Mouse (Mus musculus) MEL (cell line): ENCODE data around the gene Myt1l. TPM values are rescaled to one million over a fixed set of nuclear protein-coding genes. Genes with fewer than 3 reads are reported as not detected.

Experiments used
- DNase-seq: peaks from one replicate; pipeline ENCODE4 v3.0.0; 2011; ENCODE audit warnings: low read depth, low spot score
- H3K27ac ChIP-seq: 2 replicates; pipeline ENCODE4 v1.5.1; 2012; ENCODE audit warnings: low read depth, mild to moderate bottlenecking, control low read depth, low read length, moderate library complexity; ENCODE audit not compliant: control insufficient read depth
- H3K27me3 ChIP-seq, 2 experiments: fragments of 150-350 bp in 1 of 2; sonication (generic) in 1 of 2; 2 replicates each; pipeline ENCODE4 v1.6.1; 2012; ENCODE audit warnings: low read length in 2 of 2, mild to moderate bottlenecking in 2 of 2, improper control_type of control experiment in 1 of 2, moderate library complexity in 1 of 2; ENCODE audit not compliant: insufficient read depth in 2 of 2, control insufficient read depth in 1 of 2
- H3K36me3 ChIP-seq, 2 experiments: 2 replicates each; pipeline ENCODE4 v1.6.1; 2012 to 2014; ENCODE audit warnings: low read length in 2 of 2, improper control_type of control experiment in 1 of 2, inconsistent platforms in 1 of 2, mild to moderate bottlenecking in 1 of 2; ENCODE audit not compliant: insufficient read depth in 2 of 2, control insufficient read depth in 1 of 2
- H3K4me1 ChIP-seq, 2 experiments: fragments of 150-350 bp in 1 of 2; sonication (generic) in 1 of 2; 2 replicates each; pipeline ENCODE4 v1.6.1; 2012; ENCODE audit warnings: low read length in 2 of 2, improper control_type of control experiment in 1 of 2, mild to moderate bottlenecking in 1 of 2; ENCODE audit not compliant: insufficient read depth in 2 of 2, control insufficient read depth in 1 of 2
- H3K4me3 ChIP-seq, 2 experiments: fragments of 150-350 bp in 1 of 2; sonication (generic) in 1 of 2; 2 replicates each; pipeline ENCODE4 v1.5.1; 2012; ENCODE audit warnings: low read depth in 2 of 2, low read length in 2 of 2, mild to moderate bottlenecking in 2 of 2, moderate library complexity in 2 of 2, control low read depth in 1 of 2, improper control_type of control experiment in 1 of 2; ENCODE audit not compliant: control insufficient read depth in 1 of 2, insufficient read depth in 1 of 2
- H3K79me2 ChIP-seq: 2 replicates; pipeline ENCODE4 v1.6.1; 2012; ENCODE audit warnings: mild to moderate bottlenecking, low read length, moderate library complexity; ENCODE audit not compliant: control insufficient read depth, poor library complexity, insufficient read depth
- H3K9ac ChIP-seq: 2 replicates; pipeline ENCODE4 v1.6.1; 2012; ENCODE audit warnings: low read depth, mild to moderate bottlenecking, control low read depth, low read length, moderate library complexity; ENCODE audit not compliant: control insufficient read depth, poor library complexity, severe bottlenecking
- H3K9me3 ChIP-seq: fragments of 150-350 bp; sonication (generic); replicated peaks from 2 replicates; pipeline ENCODE4 v1.6.1; 2012; ENCODE audit warnings: mild to moderate bottlenecking, low read length, improper control_type of control experiment, moderate library complexity; ENCODE audit not compliant: insufficient read depth
- BHLHE40 ChIP-seq: IDR thresholded peaks from 2 replicates; pipeline ENCODE4 v1.6.1; 2012; ENCODE audit warnings: low read depth, mild to moderate bottlenecking, inconsistent platforms, low read length, improper control_type of control experiment, borderline replicate concordance
- CHD1 ChIP-seq: IDR thresholded peaks from 2 replicates; pipeline ENCODE4 v1.6.1; 2012; ENCODE audit warnings: low read depth, mild to moderate bottlenecking, inconsistent platforms, low read length, improper control_type of control experiment
- CHD2 ChIP-seq: IDR thresholded peaks from 2 replicates; pipeline ENCODE4 v1.6.1; 2011; ENCODE audit warnings: low read length, improper control_type of control experiment
- ELF1 ChIP-seq: IDR thresholded peaks from 2 replicates; pipeline ENCODE4 v1.6.1; 2014; ENCODE audit warnings: low read depth, mild to moderate bottlenecking, inconsistent platforms, low read length, improper control_type of control experiment, moderate library complexity
- ETS1 ChIP-seq: IDR thresholded peaks from 2 replicates; pipeline ENCODE4 v1.6.1; 2012; ENCODE audit warnings: low read depth, mild to moderate bottlenecking, inconsistent platforms, low read length, improper control_type of control experiment, moderate library complexity
- GABPA ChIP-seq: IDR thresholded peaks from 2 replicates; pipeline ENCODE4 v1.6.1; 2012; ENCODE audit warnings: low read depth, mild to moderate bottlenecking, inconsistent platforms, low read length, improper control_type of control experiment, moderate library complexity
- JUND ChIP-seq: IDR thresholded peaks from 2 replicates; pipeline ENCODE4 v1.6.1; 2011; ENCODE audit warnings: low read depth, mild to moderate bottlenecking, improper control_type of control experiment, low read length
- KAT2A ChIP-seq: conservative IDR thresholded peaks from 2 replicates; pipeline ENCODE4 v1.6.1; 2012; ENCODE audit warnings: low read depth, low read length, improper control_type of control experiment, inconsistent platforms
- MXI1 ChIP-seq: IDR thresholded peaks from 2 replicates; pipeline ENCODE4 v1.6.1; 2011; ENCODE audit warnings: mild to moderate bottlenecking, low read depth, low read length, improper control_type of control experiment
- MYB ChIP-seq: IDR thresholded peaks from 2 replicates; pipeline ENCODE4 v1.6.1; 2011; ENCODE audit warnings: mild to moderate bottlenecking, low read depth, low read length, improper control_type of control experiment
- MYC ChIP-seq: IDR thresholded peaks from 2 replicates; pipeline ENCODE4 v1.6.1; 2011; ENCODE audit warnings: low read depth, mild to moderate bottlenecking, low read length, improper control_type of control experiment, moderate library complexity
- NRF1 ChIP-seq: IDR thresholded peaks from 2 replicates; pipeline ENCODE4 v1.6.1; 2014; ENCODE audit warnings: low read depth, mild to moderate bottlenecking, inconsistent platforms, low read length, improper control_type of control experiment, moderate library complexity; ENCODE audit not compliant: poor library complexity, insufficient read depth, severe bottlenecking
- POLR2A ChIP-seq, 2 experiments: IDR thresholded peaks; 2 replicates each; pipeline ENCODE4 v1.6.1; 2011 to 2012; ENCODE audit warnings: low read length in 2 of 2, mild to moderate bottlenecking in 2 of 2, control low read depth in 1 of 2, improper control_type of control experiment in 1 of 2, low read depth in 1 of 2, moderate library complexity in 1 of 2; ENCODE audit not compliant: control insufficient read depth in 1 of 2, insufficient read depth in 1 of 2, poor library complexity in 1 of 2
- SIN3A ChIP-seq: IDR thresholded peaks from 2 replicates; pipeline ENCODE4 v1.6.1; 2012; ENCODE audit warnings: low read length, improper control_type of control experiment, inconsistent platforms
- SMC3 ChIP-seq: IDR thresholded peaks from 2 replicates; pipeline ENCODE4 v1.6.1; 2011; ENCODE audit warnings: low read depth, low read length, improper control_type of control experiment
- TAL1 ChIP-seq: IDR thresholded peaks from 2 replicates; pipeline ENCODE4 v1.6.1; 2012; ENCODE audit warnings: mild to moderate bottlenecking, inconsistent platforms, low read length, moderate library complexity, mixed read lengths
- TBP ChIP-seq: IDR thresholded peaks from 2 replicates; pipeline ENCODE4 v1.8.0; 2011; ENCODE audit warnings: low read depth, low read length, improper control_type of control experiment
- USF1 ChIP-seq: IDR thresholded peaks from 2 replicates; pipeline ENCODE4 v1.6.1; 2014; ENCODE audit warnings: low read depth, mild to moderate bottlenecking, inconsistent platforms, low read length, improper control_type of control experiment, moderate library complexity
- USF2 ChIP-seq, 2 experiments: IDR thresholded peaks; 2 replicates each; pipeline ENCODE4 v1.6.1; 2011 to 2012; ENCODE audit warnings: improper control_type of control experiment in 2 of 2, low read length in 2 of 2, borderline replicate concordance in 1 of 2, inconsistent platforms in 1 of 2, low read depth in 1 of 2, mild to moderate bottlenecking in 1 of 2; ENCODE audit not compliant: insufficient read depth in 1 of 2
- ZC3H11A ChIP-seq: IDR thresholded peaks from 2 replicates; pipeline ENCODE4 v1.6.1; 2012; ENCODE audit warnings: low read depth, mild to moderate bottlenecking, inconsistent platforms, low read length, improper control_type of control experiment
- ZNF384 ChIP-seq: IDR thresholded peaks from 2 replicates; pipeline ENCODE4 v1.6.1; 2012; ENCODE audit warnings: low read depth, mild to moderate bottlenecking, inconsistent platforms, low read length, improper control_type of control experiment
- polyA plus RNA-seq, 2 experiments: library from polyadenylated mRNA; stranded (reverse) in 1 of 2; unstranded in 1 of 2; fragments of >175 nt in 1 of 2; fragments of >200 nt in 1 of 2; gene quantifications; 2 replicates each; pipeline versions ENCODE4 v1.2.1 to v1.2.4; 2012; ENCODE audit warnings: low replicate concordance in 2 of 2, low read depth in 1 of 2; ENCODE audit not compliant: insufficient read length in 2 of 2, insufficient read depth in 1 of 2, missing spikeins in 1 of 2
- total RNA-seq: library from RNA; depleted of rRNA; stranded (reverse); fragments of 300-350 nt; gene quantifications from 2 replicates; pipeline ENCODE4 v1.2.3, GENCODE M21; 2012

Gene Myt1l
- total and polyA plus RNA-seq, 3 experiments = not detected

GRCm38 (mm10) chr12:29937851-29938375 lies 409.7 kb downstream of the Myt1l start:
- H3K4me3 ChIP-seq = no peak overlapping the region
- no peaks in the 10 kb centered on the region for H3K79me2 ChIP-seq
- no peaks in the 10 kb centered on the region for H3K9me3 ChIP-seq
- no peak for DNase-seq
- H3K4me1 ChIP-seq = no peaks in the 10 kb centered on the region
- H3K9ac ChIP-seq = no peak overlapping the region
- no peak for TF ChIP-seq SIN3A
- no peak for TF ChIP-seq KAT2A
- no peak for TF ChIP-seq JUND
- no peak for TF ChIP-seq USF2 (IDR thresholded peaks at IDR 0.05; ENCODE audit: borderline replicate concordance in 1 of 2, insufficient read depth in 1 of 2, low read depth in 1 of 2, low read length in 2 of 2)
- no peak for TF ChIP-seq CHD1
- TF ChIP-seq BHLHE40 = no peak
- no peak for TF ChIP-seq USF1
- TF ChIP-seq MYB = no peak
- TF ChIP-seq ZC3H11A = no peak
- TF ChIP-seq CHD2 = no peak
- TF ChIP-seq POLR2A (IDR thresholded peaks at IDR 0.05; ENCODE audit: control insufficient read depth in 1 of 2, insufficient read depth in 1 of 2, low read depth in 1 of 2, low read length in 2 of 2, poor library complexity in 1 of 2) = no peak
- TF ChIP-seq ZNF384 = no peak
- TF ChIP-seq MYC = no peak
- TF ChIP-seq SMC3 = no peak
- no peak for TF ChIP-seq TAL1
- no peak overlapping the region for H3K27ac ChIP-seq
- no peaks in the 10 kb centered on the region for H3K36me3 ChIP-seq
- no peaks in the 10 kb centered on the region for H3K27me3 ChIP-seq

- no peak overlapping the region for H3K9ac ChIP-seq
- no peaks in the 10 kb centered on the region for H3K36me3 ChIP-seq
- H3K79me2 ChIP-seq = no peaks in the 10 kb centered on the region
- H3K27me3 ChIP-seq = no peaks in the 10 kb centered on the region
- no peak for DNase-seq
- TF ChIP-seq MXI1 (no peak), USF2 (IDR thresholded peaks at IDR 0.05; ENCODE audit: borderline replicate concordance in 1 of 2, insufficient read depth in 1 of 2, low read depth in 1 of 2, low read length in 2 of 2) (no peak), GABPA (no peak), KAT2A (no peak), ETS1 (no peak), ZC3H11A (no peak), NRF1 (no peak), TBP (no peak), ZNF384 (no peak), ELF1 (no peak), USF1 (no peak)
- no peak overlapping the region for H3K4me3 ChIP-seq
- H3K27ac ChIP-seq = no peak overlapping the region
- no peaks in the 10 kb centered on the region for H3K4me1 ChIP-seq
- H3K9me3 ChIP-seq = no peaks in the 10 kb centered on the region
Measured at GRCm38 (mm10) chr12:29938376-29939041, 410.3 kb downstream of the Myt1l start.
